Mouse (Mus musculus) heart, adult 11 months (tissue): Measurements from ENCODE around the gene A730009L09Rik.

Source experiments
- DNase-seq: peaks from one replicate; pipeline ENCODE4 v3.0.0; 2022

The A730009L09Rik gene

DNA sequence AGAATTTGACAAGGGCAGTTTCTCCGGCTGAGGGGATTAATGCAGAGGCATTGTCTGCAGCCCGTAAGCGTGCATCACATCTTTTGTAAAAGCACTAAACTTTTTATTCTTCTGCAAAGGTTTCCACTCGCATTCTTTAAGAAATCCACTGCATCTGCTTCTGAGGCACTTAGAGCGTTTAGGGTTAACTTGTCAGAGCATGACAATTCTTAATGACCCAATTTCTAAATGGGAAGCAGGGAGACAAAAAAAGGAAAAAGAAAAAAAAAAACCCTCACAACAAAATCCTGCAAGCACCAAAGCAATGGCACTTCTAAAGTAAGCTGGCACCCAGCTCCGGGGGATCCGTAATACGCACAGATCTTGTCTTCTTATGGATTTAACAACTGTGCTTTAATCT is at the start of gene A730009L09Rik:
Gene A730009L09Rik (plus strand): TSS at position 301 of the 400 bp plus-strand sequence.
- DNase-seq = no peak

DNA sequence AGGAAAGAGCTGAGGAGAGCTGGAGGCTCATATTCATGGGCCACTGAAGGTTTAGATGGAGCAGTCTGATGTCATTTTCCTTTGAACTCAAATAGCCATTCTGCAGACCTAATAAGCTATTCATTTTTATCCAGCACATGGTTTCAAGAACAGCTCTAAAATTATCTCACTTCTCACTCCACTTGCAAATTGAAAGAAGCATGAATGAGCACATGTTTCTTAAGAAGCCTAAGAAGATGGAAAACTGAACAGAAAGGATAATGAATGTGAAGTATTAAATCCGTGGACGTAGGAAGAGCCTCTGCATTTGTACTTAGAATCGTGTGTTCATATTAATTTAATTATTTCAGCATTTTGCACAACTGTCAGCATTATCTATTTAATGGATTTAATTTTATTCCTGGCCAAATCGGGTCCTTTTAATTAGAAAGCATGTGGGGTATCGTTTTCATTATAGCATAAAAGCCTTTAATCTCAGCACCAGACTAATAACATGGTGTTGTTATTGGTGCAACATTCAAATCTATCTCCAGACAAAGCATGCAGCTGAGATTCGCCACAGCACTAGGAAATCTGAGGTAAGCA is 49.2 kb upstream of the A730009L09Rik start:
- DNase-seq = no peak

DNA sequence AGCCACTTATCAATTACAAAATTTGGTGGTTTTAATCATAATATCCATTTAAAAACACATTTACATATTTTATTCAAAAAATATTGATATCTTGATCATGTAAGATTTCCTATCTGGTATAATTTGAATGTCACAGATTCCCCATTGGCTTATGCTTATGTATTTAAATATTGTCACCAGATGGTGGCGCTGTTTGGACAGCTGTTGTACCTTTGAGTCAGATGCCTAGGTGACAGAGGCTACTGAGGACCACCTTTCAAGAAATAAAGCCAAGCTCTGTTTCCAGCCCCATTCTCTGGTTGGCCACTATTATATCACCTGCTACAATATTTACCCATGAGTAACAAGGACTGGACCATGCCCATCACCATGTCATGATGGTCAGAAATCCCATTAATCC is 46.0 kb upstream of the A730009L09Rik start:
- DNase-seq = no peak

DNA sequence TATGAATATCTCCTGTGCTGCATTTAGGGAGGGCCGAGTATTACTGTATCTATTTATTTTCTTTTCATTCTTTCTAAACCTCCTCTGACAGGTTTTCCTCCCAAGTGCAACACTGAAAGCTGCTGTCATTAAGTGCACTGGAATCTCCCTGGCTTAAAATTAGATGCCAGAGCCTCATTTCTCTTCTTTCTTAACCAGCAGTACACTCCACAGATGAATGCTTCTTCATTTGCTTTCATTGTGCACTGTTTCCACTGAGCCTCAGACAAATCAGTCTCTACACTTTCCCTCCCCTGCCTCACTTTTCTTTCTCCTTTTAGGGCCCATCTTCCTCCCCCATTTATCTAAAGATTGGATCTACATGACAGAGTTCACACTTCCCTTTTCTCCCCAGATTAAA is 44.9 kb upstream of the A730009L09Rik start:
- DNase-seq = no peak

DNA sequence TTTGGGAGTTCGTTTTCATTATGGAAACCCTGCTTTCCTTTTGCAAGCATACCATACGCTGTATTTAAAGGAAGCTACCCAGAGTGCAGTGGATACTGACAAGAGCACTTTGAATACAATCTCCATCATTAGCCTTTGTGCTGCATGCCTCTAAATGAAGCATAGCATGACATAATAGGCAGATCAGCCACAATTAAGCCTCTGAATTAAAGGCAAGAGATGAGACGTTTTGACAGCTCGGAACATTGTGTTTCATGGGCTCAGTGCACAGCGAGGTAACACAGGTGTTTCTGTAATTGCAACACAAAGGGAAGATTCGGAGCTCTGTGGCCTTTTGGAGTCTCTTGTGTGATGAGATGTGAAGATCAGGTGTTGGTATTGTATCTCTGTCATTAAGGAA is 41.5 kb upstream of the A730009L09Rik start:
- DNase-seq = no peak

DNA sequence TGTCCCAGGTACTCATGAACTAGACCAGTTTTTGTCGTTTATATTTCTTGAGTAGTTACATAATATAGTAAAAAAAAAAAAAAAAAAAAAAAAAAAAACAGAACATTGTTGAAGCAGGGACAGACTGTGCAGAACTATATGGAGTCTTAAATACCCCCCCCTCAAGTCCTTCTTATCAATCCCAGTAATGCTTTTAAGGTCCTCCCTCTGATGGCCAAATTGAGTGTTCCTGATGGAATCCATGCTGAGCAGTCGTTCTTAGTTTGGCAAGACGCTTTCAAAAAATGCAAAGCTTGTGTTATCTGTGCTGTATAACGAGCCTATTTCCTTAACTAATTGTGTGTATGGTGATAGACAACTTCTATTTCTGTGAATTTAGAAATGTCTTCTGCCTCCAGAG is 40.2 kb upstream of the A730009L09Rik start:
- DNase-seq = no peak

DNA sequence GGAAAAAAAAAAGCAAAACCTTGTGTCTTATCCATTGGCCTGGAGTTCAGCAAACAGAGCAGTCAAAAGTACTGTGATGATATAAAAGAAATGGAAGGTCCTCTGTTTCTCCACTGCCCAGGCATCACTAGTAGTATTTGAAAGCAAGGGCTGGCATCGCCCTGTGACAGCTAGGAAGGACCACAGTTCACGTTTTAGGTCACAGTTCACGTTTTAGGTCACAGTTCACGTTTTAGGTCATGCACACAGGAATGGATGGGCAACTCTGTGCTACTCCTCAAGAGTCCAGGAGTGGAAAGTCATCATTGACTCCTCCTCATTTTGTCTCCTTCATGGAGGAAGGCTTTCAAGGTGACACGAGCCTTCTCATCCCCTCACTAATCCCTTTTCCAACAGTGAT is 38.0 kb upstream of the A730009L09Rik start:
- DNase-seq = no peak

DNA sequence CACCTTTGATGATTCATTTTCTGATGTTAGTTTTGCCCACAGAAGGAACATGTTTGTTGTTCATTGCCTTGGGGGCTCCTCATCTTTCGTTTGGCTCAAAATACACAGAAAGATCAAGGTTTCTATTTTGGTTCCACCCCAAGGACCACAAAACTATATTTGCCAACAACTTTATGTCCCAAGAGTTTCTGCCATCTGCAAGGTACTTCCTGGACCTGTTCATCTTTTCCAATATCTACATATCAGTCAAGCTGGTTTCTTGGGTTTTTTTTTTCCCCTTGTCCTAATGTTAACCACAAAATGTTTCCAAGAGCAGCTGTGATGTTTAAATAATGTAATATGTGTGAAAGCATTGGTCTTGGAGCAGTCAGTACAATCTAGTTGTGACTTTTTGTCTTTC is 37.4 kb upstream of the A730009L09Rik start:
- no peak for DNase-seq

DNA sequence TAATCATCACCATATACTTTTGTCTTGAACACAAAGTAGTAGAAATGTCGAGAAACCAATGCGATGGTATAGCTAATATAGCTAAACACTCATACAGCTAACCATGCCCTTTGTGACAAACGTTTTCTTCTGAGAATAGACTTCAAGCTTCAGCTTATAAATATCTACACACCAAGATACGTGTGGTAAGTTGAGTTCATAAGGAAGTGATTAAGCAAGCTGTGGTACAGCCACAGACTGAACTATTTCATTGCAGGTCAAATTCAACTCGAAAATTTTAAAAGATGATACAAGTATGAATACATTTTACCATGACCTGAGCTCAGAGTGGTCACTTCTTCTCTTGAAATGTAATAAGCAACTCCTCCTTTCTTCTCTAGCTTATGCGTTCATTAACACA is 37.0 kb upstream of the A730009L09Rik start:
- DNase-seq = no peak

DNA sequence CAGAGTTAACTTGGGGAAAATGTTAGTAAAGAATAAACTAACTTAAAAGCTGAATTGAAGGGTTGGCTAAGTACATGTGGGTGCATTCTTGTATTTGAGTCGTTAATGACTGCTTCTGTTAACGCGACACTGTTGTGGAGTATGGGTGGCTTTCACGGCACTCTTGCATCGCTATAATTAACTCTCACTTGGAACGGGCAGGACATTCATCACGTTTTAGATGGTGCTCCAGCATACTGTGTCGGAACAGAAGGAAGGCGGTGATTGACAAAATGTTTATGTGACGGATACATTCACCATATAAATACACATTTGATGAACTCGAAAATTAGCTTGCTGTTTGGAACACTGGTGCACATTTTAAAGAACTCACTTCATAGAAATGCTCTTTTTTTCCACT is 29.0 kb upstream of the A730009L09Rik start:
- no peak for DNase-seq

DNA sequence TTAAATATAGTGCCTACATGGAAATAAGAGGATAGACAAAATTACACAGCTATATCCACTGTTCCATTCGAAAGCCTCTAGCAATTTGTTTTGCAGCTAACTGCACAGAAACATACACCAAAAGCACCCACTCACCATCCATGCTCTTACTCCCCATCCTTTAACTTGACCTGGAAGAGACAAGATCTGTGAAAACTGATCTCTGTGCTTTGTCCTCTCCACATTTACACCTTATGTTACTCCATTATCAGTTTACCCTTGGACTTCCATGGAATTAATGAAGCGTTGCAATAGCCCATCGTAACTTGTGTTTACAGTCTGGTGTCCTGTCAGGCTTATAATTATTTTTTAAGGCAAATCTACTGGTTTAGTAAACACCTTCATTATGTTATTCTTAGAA is 20.1 kb upstream of the A730009L09Rik start:
- no peak for DNase-seq

DNA sequence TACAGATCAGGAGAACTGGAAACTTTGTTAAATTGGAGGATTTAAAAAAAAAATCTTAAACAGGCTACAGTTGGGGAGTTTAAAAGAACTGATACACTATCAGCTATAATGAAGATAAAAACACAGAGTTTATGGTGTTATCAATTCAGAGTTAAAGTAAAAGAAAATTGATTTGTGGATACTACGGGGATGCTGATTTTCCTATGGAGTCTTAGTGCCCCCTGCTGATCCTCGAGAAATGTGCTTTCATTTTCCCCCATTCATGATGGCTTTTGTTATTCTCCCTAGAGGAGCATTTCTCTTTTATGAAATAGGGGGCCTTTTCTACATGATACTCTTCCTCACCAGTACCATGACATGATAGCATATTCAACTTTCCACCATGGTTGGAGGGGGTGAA is 19.5 kb upstream of the A730009L09Rik start:
- DNase-seq = no peak

DNA sequence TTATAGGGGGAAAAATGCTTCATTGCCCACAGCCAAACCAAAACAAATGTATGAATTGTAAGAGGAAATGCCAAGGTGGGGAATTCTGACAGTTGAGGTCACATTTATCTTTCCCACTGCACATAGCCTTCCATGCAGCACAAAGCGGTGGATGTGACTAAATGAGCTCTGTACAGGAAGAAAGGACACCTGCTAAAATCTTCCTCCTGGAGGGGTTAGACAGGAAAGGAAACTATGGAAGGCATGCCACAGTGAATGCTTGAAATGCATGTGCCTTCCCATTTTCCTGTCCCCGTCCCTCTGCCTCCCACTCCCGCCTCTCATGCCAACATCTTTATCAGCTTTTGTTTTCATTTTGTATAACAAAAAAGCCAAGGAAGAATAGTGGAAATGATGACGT is 7.2 kb upstream of the A730009L09Rik start:
- DNase-seq = no peak

DNA sequence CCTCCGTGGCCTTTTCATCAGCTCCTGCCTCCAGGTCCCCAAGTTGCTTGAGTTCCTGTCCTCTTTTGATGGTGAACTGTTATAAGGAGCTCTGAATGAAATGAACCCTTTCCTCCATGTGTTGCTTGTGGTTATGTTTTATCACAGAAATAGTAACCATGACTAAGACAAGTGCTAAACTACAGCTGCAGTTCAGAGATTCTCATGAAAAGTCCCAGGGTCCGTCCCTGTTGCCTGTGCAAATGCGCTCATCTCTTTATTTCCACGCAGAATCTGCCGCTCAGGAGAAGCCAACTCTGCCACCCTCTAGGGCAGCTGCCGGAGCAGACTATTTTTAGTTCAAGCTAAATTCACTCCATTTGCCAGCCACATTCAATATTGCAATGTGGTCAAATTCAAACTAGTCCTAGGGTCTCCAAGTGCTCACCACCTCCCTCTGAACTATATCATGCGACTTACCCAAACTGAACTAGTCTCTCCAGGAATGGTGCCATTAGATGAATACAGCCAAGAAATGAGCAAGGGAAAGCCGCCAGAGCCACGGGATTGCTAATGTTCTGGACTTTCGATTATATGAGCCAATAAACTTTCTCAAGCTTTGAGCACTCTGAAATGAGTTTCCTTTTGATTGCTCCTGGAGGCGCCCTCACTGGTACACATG is 7.2 kb downstream of the A730009L09Rik start:
- DNase-seq = no peak

DNA sequence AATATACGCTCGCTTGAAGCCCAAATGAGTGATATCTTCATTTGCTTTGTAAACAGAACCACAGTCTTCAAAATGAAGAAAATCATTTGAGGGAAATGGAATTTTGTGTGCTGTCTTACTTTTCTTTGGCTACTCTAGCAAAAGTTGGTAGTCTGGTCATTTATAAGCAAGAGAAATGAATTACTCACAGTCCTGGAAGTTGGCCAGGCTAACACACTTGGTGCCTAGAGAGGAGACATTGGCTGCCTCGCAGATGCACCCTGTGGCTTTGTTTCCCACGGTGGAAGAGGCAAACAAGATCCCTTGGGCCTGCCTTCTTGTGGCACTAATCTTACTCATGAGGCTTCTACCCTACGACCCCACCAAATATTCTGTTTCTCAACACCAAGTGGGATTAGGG is 8.1 kb downstream of the A730009L09Rik start:
- no peak for DNase-seq

DNA sequence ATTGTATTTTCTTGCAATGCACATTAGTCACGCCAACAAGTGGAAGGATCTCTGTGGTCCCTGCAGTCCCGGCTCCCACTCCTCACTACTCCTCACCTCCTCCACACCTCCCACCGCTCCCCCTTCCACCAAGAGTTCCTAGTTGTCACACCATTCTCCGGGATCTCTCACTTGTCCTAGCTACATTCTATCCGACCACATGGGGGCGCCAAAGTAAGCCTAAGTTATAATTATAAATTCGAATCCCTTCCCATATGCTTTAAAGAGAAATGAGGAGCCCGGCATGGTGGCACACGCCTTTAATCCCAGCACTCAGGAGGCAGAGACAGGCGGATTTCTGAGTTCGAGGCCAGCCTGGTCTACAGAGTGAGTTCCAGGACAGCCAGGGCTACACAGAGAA is 12.5 kb downstream of the A730009L09Rik start:
- no peak for DNase-seq

DNA sequence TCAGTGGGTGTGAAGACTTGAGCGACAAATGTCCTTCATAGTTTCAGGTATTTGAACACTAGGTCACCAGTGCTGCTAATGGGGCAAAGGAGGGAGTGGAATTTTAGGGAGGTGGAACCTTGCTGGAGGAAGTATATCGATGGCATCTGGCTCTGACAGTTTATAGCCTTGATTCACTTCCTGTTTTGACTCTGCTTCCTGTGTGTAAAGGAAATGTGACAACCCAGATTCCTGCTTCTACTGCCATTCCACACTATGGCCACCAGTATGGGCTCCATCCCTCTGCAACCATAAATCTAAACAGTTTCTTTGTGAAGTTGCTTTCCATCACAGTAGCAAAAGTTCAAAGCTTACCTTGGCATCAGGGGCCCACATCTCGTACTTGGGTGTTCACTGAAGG is 17.9 kb downstream of the A730009L09Rik start:
- peak; percentile 34 for DNase-seq

DNA sequence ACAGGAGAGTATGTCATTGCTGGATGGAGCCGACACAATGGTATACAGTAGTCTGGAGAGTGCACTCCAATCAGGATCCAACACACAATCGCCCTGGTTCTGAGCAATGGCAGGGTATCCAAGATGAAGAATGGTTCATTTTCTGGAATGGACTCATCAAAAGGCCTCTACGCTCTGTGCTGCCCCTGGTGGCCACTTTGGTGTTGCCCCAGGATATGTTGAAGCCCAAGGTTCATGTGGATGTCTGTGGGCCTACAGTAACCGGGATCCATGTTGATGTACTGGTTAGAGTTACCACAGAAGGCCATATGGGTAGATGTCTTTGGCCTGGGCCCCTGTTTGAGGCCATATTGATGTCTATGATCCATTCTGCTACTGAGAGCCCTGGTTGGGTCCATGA is 31.1 kb downstream of the A730009L09Rik start:
- no peak for DNase-seq

DNA sequence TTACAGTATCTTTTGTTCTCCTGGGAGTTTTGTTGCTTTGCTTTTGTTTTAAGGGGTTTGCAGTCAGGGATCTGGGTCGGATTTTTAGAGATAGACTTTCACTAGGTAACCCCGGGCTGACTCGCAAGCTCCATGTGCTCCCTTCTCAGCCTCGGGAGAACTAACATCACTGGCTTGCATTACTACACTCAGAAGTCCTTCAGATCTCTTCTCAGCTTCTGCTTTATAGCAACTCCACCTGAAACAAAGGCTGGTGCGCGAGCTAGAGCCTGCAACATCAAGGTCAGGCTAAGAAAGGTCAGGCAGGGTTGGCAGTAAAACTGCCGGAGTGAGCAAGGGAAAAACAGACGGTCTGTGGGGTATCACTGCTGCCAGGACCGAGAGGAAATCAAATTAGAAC is 34.2 kb downstream of the A730009L09Rik start:
- peak; percentile 56 for DNase-seq

DNA sequence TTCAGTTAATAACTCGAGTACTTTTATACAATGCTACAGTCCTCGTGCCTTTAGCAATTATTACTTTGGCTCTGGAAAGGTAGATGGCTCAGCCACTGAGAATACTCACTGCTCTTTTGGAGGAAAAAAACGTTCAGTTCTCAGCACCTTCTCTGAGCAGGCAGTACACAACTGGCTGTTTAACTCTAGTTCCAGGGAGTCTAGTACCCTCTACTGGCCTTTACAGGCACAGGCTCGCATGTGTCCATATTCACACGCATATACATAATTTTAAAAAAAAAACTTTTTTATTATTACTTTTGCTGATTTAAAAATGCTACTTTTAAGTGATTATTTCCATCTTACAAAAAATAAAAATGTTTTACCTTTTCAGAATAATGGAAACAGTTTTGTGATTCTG is 35.5 kb downstream of the A730009L09Rik start:
- peak; percentile 1 for DNase-seq

DNA sequence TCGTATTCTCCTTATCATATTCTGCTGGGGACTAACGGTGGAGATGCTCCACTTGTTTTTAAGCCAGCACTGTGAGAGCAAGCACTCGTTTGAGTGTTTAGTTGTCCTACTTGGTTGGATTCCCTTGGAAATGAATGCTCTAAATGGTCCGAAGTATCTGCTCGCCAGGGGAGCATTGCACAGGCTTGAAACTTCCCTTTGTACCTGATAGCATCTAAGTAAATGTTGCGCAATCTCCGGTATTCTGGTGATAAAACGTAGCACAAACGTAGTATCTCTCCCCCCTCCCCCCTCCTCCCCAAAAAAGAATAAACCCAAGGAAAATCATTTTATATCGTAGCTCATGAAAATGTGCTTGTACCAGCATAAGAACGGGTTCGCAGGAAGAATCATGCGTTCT is 39.1 kb downstream of the A730009L09Rik start:
- DNase-seq = no peak

DNA sequence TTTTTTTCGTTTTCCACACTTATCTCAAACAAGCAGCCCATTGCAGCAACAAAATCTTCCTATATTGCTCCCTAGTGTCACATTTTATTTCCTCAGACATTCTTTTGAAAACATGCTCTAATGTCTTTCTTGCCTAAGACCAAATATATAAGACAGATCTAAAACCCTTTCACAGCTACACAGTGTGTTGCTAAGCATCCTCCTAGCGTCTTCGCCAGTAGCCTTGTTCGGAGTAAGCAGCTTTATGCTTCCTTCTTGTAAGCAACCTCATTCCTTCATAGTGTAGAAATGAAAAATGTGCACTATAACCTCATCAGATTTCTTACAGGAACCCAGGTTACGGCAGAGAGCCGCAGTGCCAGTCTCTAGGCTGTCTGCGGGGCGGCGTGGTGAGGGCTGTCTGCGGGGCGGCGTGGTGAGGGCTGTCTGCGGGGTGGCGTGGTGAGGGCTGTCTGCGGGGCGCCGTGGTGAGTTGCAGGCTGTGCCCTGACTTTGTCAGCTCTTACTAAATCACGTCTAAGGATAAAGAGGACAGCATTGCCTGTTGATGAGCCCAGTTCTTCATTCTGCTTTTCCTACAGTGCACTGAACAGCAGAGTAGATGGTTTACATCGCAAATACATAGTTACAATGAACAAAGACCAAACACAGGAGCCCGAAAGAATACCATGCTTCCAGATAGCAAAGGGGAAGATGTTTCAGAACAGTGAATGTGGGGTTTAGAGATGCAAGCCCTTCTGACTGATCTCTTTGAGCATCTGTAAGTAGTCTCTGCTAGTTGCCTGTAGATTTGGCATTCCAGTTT is 43.4 kb downstream of the A730009L09Rik start:
- no peak for DNase-seq

DNA sequence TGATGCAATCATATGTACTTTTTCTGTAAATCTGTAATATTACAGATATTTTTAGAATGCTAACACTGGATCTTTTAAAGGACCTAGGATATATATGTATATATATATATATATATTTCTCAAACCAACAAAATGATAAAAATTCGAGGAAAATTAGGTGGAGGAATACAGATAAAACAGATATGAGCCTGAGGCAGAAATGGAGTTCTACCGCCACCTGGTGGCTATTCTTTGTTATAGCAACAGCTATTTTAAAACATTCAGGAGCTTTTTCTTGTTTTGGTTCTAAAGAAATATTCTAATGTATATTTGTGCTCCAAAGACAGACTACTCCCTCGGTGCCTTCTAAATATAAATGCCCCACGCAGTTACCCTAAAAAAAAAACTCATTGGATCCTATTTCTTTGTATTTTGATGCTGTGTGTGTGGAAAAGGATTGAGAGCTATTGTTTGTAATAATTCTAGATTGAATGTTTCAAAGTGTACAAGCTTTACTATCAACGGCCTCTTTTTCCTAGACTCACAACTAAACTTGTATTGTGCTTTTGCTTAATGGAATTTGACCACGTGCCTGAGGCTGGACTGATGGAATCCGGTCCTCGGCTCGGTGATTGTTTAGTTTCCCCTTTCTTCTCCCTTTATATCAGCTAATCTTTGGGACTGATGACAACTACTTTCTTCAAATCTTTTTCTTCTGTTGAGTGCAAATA is 44.8 kb downstream of the A730009L09Rik start:
- no peak for DNase-seq

DNA sequence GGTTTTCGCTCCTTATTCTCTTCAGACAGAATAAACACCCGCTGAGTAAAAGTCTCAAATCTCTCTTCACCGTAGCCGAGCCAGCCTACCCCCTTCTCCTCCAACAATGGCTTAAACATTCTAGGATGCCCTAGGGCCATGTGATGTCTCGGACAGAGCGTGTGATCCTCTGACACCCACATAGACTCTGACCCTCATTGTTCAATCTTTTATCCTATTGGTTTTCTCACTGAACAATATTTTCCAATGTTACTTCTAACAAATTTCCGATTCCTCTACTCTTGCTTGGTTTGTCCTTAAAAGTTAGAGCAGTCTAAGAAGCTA is 45.3 kb downstream of the A730009L09Rik start:
- no peak for DNase-seq
